Mouse (Mus musculus) liver, adult 2 months (tissue): Measurements from ENCODE around the gene Rdh5. TPM values are rescaled to one million over a fixed set of nuclear protein-coding genes. Genes with fewer than 3 reads are reported as not detected.
A peak's percentile ranks its signal among the peaks of the same experiment; 100 is the strongest.

Source experiments
- DNase-seq: peaks from one replicate; pipeline ENCODE4 v3.0.0-alpha.2; 2011; ENCODE audit warnings: low read depth, low spot score; ENCODE audit errors: extremely low read depth
- H3K27ac ChIP-seq: fragments of 200-500 bp; replicated peaks from 2 replicates; pipeline ENCODE4 v1.5.1; 2012; ENCODE audit warnings: low read depth, mild to moderate bottlenecking, control low read depth, inconsistent platforms, low read length; ENCODE audit not compliant: insufficient read depth
- H3K27me3 ChIP-seq: fragments of 200-500 bp; 2 replicates; pipeline ENCODE4 v1.6.1; 2012; ENCODE audit warnings: mild to moderate bottlenecking, moderate library complexity, low read length, inconsistent platforms; ENCODE audit not compliant: control insufficient read depth, insufficient read depth
- H3K36me3 ChIP-seq: fragments of 200-500 bp; 2 replicates; pipeline ENCODE4 v1.6.1; 2012; ENCODE audit warnings: low read length, inconsistent platforms; ENCODE audit not compliant: control insufficient read depth, insufficient read depth
- H3K4me1 ChIP-seq: fragments of 200-500 bp; 2 replicates; pipeline ENCODE4 v1.6.1; 2011; ENCODE audit warnings: low read length; ENCODE audit not compliant: control insufficient read depth, insufficient read depth
- H3K4me3 ChIP-seq: fragments of 200-500 bp; 2 replicates; pipeline ENCODE4 v1.5.1; 2011; ENCODE audit warnings: low read depth, mild to moderate bottlenecking, control low read depth, low read length, moderate library complexity; ENCODE audit not compliant: insufficient read depth
- H3K79me2 ChIP-seq: fragments of 200-500 bp; 2 replicates; pipeline ENCODE4 v1.6.1; 2012; ENCODE audit warnings: inconsistent platforms, mild to moderate bottlenecking, low read length, moderate library complexity; ENCODE audit not compliant: control insufficient read depth, insufficient read depth
- H3K9ac ChIP-seq: fragments of 200-500 bp; 2 replicates; pipeline ENCODE4 v1.6.1; 2012; ENCODE audit warnings: low read depth, mild to moderate bottlenecking, control low read depth, inconsistent platforms, low read length
- CTCF ChIP-seq: fragments of 200-500 bp; IDR thresholded peaks from 2 replicates; pipeline ENCODE4 v1.5.1; 2011; ENCODE audit warnings: low read depth, low read length, control low read depth
- POLR2A ChIP-seq: fragments of 200-500 bp; IDR thresholded peaks from 2 replicates; pipeline ENCODE4 v1.6.1; 2011; ENCODE audit warnings: low read length, control low read depth; ENCODE audit not compliant: insufficient read depth; ENCODE audit errors: extremely low read depth
- WGBS: fragments of 180-500 bp; shearing (Covaris S2); methylation state at CpG from one replicate; pipeline ENCODE4 v1.1.7; 2018; 5-methylcytosine and 5-hydroxymethylcytosine counted together
- polyA plus RNA-seq: library from polyadenylated mRNA; depleted of rRNA; stranded (reverse); fragments of >200 nt; gene quantifications from 2 replicates; pipeline ENCODE4 v1.2.3, GENCODE M21; 2012
- total RNA-seq: library from RNA; depleted of rRNA; stranded (reverse); fragments of >200 nt; gene quantifications from 2 replicates; pipeline ENCODE4 v1.2.3, GENCODE M21; 2014

The Rdh5 gene
- total and polyA plus RNA-seq, 2 experiments: 33.8 to 86.2 TPM

- TF ChIP-seq CTCF (no peak), POLR2A (no peak)
- Histone ChIP-seq H3K36me3 (no peaks in the 10 kb centered on the region), H3K9ac (peak overlapping the region; percentile 79), H3K27ac (no peak overlapping the region), H3K4me1 (no peaks in the 10 kb centered on the region; the same call in none of the 2 replicates), H3K27me3 (0 out of 2 replicates have a peak, but pooled peaks cover 2% of the 10 kb centered on the region), H3K4me3 (peak overlapping the region; percentile 67), H3K79me2 (no peaks in the 10 kb centered on the region)
- WGBS: 1% methylated on average over 36 of the region's 41 CpGs
- DNase-seq: no peak
Observed at GRCm38 (mm10) chr10:128909567-128910028, 13.1 kb downstream of the Rdh5 start.

GRCm38 (mm10) chr10:128908778-128909448 lies 13.8 kb downstream of the Rdh5 start:
- H3K9ac ChIP-seq: peak overlapping the region; percentile 28
- H3K27me3 ChIP-seq: 0 out of 2 replicates have a peak, but pooled peaks cover 2% of the 10 kb centered on the region
- H3K36me3 ChIP-seq: no peaks in the 10 kb centered on the region
- 74% methylated on average over 13 of the region's 13 CpGs for WGBS
- peak overlapping the region; percentile 67; the same call in 1 of the 2 replicates for H3K4me3 ChIP-seq
- TF ChIP-seq POLR2A (no peak), CTCF (no peak)
- no peaks in the 10 kb centered on the region; the same call in none of the 2 replicates for H3K4me1 ChIP-seq
- H3K27ac ChIP-seq: no peak overlapping the region
- no peak for DNase-seq
- H3K79me2 ChIP-seq: no peaks in the 10 kb centered on the region

- Histone ChIP-seq H3K27me3 (no peaks in the 10 kb centered on the region), H3K36me3 (no peaks in the 10 kb centered on the region), H3K4me1 (no peaks in the 10 kb centered on the region; the same call in 1 of the 2 replicates), H3K9ac (no peak overlapping the region), H3K27ac (no peak overlapping the region), H3K79me2 (no peaks in the 10 kb centered on the region), H3K4me3 (no peak overlapping the region)
- WGBS: 93% methylated on average over 5 of the region's 5 CpGs
- no peak for DNase-seq
- TF ChIP-seq CTCF: no peak
- no peak for TF ChIP-seq POLR2A
Observed at GRCm38 (mm10) chr10:128904812-128905211, 17.9 kb downstream of the Rdh5 start.

- no peaks in the 10 kb centered on the region for H3K79me2 ChIP-seq
- no peaks in the 10 kb centered on the region for H3K4me1 ChIP-seq
- WGBS: 83% methylated on average over 3 of the region's 3 CpGs
- H3K27me3 ChIP-seq: no peaks in the 10 kb centered on the region
- DNase-seq: no peak
- no peak overlapping the region for H3K4me3 ChIP-seq
- no peaks in the 10 kb centered on the region for H3K36me3 ChIP-seq
- TF ChIP-seq POLR2A (no peak), CTCF (no peak)
- H3K9ac ChIP-seq: no peak overlapping the region
- H3K27ac ChIP-seq: no peak overlapping the region
Observed at GRCm38 (mm10) chr10:128902409-128902988, 20.2 kb downstream of the Rdh5 start.

- no peak for DNase-seq
- Histone ChIP-seq H3K36me3 (no peaks in the 10 kb centered on the region), H3K4me1 (no peaks in the 10 kb centered on the region), H3K9ac (no peak overlapping the region), H3K79me2 (no peaks in the 10 kb centered on the region), H3K27me3 (no peaks in the 10 kb centered on the region), H3K4me3 (no peak overlapping the region), H3K27ac (no peak overlapping the region)
- TF ChIP-seq CTCF (no peak), POLR2A (no peak)
- 88% methylated on average over 1 of the region's 1 CpGs for WGBS
Observed at GRCm38 (mm10) chr10:128901409-128901808, 21.3 kb downstream of the Rdh5 start.

GRCm38 (mm10) chr10:128900698-128901097 lies 22.0 kb downstream of the Rdh5 start, which contains the start of gene Cd63:
TSS of gene Cd63 (plus strand) at chr10:128900989.
- H3K27ac ChIP-seq: no peak within 1 kb of the TSS
- H3K27me3 ChIP-seq: 0 out of 2 replicates have a peak, but pooled peaks cover 4% of the 10 kb centered on the region
- H3K36me3 ChIP-seq: no peaks in the 10 kb centered on the region
- H3K4me3 ChIP-seq: no peak within 1 kb of the TSS
- H3K79me2 ChIP-seq: no peaks in the 10 kb centered on the region
- DNase-seq: no peak
- TF ChIP-seq CTCF: no peak
- TF ChIP-seq POLR2A: no peak
- no peaks in the 10 kb centered on the region for H3K4me1 ChIP-seq
- WGBS: 86% methylated on average over 3 of the region's 3 CpGs
- H3K9ac ChIP-seq: no peak within 1 kb of the TSS
